Mouse (Mus musculus) hematopoietic stem cell, adult 5-6 weeks (primary cell): Measurements from ENCODE around the gene Sntn. TPM values are rescaled to one million over a fixed set of nuclear protein-coding genes. Genes with fewer than 3 reads are reported as not detected.

Experiments
- ATAC-seq, 2 experiments: fragments of 125-278 bp in 1 of 2; replicated peaks in 1 of 2; 2 replicates each; pipeline ENCODE4 v1.8.0; 2016 to 2017; ENCODE audit warnings: inconsistent platforms in 2 of 2, mild to moderate bottlenecking in 2 of 2, moderate number of reproducible peaks in 2 of 2, low read depth in 1 of 2, moderate TSS enrichment in 1 of 2; ENCODE audit not compliant: low FRiP score in 2 of 2, poor library complexity in 2 of 2, severe bottlenecking in 2 of 2, insufficient read depth in 1 of 2, low TSS enrichment in 1 of 2
- total RNA-seq: library from RNA; stranded (forward); fragments of 172-1452, 232-1000 nt; gene quantifications from 2 replicates; pipeline ENCODE4 v1.2.3, GENCODE M21; 2017

The Sntn gene
- total RNA-seq: not detected in 2 replicates

DNA sequence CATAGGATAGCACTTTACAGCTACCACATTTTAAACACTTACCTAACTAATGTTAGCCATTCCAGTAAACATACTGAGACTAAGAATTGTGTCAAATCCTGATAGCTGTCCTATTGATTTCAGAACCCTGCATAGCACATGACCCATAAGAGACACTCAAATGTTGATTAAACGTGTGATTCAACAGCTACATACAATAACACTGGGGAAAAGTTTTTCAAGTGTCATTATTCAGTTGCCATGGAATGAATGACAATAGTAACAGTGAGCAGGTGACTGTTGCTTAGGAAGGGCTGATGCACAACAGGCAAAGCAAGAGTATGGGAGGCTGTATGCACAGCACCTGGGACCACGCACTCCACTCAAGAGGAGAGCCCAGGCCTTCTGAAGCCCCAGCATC lies at the start of gene Sntn:
TSS of gene Sntn (plus strand) at position 301 of the 400 bp plus-strand sequence.
- ATAC-seq: no peak

DNA sequence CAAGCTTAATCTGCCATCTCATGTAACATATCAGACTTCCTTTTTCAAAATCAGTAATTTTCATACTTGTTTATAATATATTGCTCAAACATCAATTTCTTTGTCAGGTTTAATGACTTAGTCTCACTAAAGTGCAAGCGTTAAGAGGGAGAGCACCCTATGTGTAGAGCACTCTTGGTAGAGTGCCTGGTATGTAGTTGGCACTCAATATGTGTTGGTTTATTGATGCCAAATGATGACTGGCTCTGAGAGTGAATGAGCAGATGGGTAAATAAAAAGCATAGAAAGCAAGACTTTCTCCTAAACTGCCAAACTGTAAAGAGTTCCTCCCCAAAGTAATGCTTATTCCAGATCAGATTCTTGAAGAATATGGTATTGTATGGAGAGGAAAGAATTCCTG lies 20.8 kb upstream of the Sntn start:
- ATAC-seq: no peak

DNA sequence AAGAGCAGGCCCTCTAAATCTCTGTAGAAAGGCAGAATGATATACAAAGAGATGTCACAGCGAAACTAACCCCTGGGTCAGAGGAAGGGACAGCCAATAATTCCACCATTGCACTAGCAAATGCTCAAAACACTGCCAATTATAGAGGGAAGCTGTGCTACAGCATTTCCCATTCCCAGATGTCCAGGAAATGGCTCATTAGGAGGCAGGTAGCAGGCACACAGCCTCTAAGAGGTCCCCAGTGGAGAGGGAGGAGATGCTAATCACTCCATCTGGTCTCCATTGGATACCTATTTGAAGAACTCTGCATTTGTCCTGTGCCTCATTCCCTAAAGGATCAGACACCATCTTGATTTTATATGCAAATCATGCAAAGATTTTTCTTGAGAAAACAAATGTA lies 19.6 kb upstream of the Sntn start:
- no peak for ATAC-seq

- no peak for ATAC-seq
Observed at GRCm38 (mm10) chr14:13651541-13652298, 19.0 kb upstream of the Sntn start.

DNA sequence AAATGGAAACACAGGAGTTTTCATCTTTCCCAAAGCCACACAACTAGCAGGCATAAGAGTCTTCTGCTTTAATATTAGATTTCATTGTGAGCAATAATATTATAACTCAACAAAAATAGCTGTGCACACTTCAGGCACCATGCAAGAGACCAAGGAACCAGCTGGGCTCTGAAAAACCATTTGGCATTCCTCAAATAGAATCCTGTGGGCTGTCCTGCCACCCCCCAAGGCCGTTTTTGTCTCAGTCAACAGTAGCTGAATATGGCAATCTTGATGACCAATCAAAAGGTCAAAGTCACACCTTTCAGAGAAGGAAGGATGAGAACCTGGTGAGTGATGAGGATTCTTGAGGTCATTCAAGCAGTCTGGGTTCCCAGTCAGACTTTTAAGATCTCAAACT lies 16.0 kb downstream of the Sntn start:
- ATAC-seq: no peak

GRCm38 (mm10) chr14:13690426-13690825 lies 19.8 kb downstream of the Sntn start:
- no peak for ATAC-seq

DNA sequence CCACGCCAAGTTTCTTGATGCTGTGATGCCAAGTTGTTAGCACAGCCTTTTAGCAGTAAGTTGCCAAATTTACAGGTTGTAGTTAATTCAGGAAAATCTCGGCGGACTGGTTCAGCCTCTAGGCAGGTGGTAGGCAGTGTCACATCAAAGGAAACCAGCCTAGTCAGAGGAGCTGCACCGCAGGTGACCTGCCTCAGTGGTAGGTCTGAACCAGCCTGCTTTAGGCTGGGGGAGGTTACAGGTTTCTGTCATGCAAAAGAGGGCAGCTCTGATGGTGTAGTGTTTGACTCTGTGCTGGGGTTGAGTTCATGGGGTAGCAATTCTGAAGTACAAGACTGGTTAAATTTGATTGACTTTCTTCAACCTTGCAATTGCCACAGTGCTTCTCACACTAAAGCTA lies 61.6 kb downstream of the Sntn start:
- ATAC-seq: no peak

Other genes starting within 250 kb of the Sntn start
- not detected in 2 replicates for gene Gm281, start 243.6 kb downstream of the Sntn start, total RNA-seq